Mouse (Mus musculus): ENCODE measurements around the gene Elovl5. TPM values are rescaled to one million over a fixed set of nuclear protein-coding genes. Genes with fewer than 3 reads are reported as not detected.

The Elovl5 gene
- polyA plus RNA-seq (2014; fragmentation: Nextera tagmentation; extraction: Ambion mirVana) = 80.3 and 86.7 TPM in 2 replicates

- no peaks in the 10 kb centered on the region for H3K36me3 ChIP-seq (ENCODE audit: control insufficient read depth, insufficient read depth, low read length)
- peak within 1 kb of the TSS; percentile 79 to 87 for H3K27ac ChIP-seq (replicated peaks in 1 of 2; ENCODE audit: control insufficient read depth in 1 of 2, insufficient read depth in 1 of 2, low read depth in 2 of 2, low read length in 2 of 2)
- H3K9me3 ChIP-seq (ENCODE audit: control insufficient read depth, low read length) = no peaks in the 10 kb centered on the region
- H3K9ac ChIP-seq (ENCODE audit: low read length) = peak within 1 kb of the TSS; percentile 85
- peak within 1 kb of the TSS; percentile 80 for H3K4me2 ChIP-seq (ENCODE audit: low read length)
- WGBS = under 1% methylated on average over 42 of the region's 42 CpGs
- peak; percentile 89 for ATAC-seq (ENCODE audit: insufficient number of reproducible peaks, insufficient read depth, low FRiP score, low read depth)
- H3K4me3 ChIP-seq (ENCODE audit: control insufficient read depth in 1 of 2, insufficient read depth in 1 of 2, low read depth in 1 of 2, low read length in 2 of 2) = peak within 1 kb of the TSS; percentile 74 to 89
- H3K4me1 ChIP-seq (ENCODE audit: control insufficient read depth in 2 of 2, insufficient read depth in 2 of 2, low read length in 2 of 2) = peaks cover 8 to 28% of the 10 kb centered on the region in 2 experiments
- no peaks in the 10 kb centered on the region for H3K27me3 ChIP-seq (ENCODE audit: control insufficient read depth, insufficient read depth, low read length)
Measured at GRCm38 (mm10) chr9:77917074-77917621, at the start of gene Elovl5. Elovl5 (plus strand) TSS chr9:77917364.

GRCm38 (mm10) chr9:77891501-77891900 is 25.7 kb upstream of the Elovl5 start:
- H3K9ac ChIP-seq (ENCODE audit: low read length) = no peak overlapping the region
- 72% methylated on average over 4 of the region's 4 CpGs for WGBS
- H3K36me3 ChIP-seq (ENCODE audit: control insufficient read depth, insufficient read depth, low read length) = no peaks in the 10 kb centered on the region
- H3K4me3 ChIP-seq (ENCODE audit: control insufficient read depth in 1 of 2, insufficient read depth in 1 of 2, low read depth in 1 of 2, low read length in 2 of 2) = no peak overlapping the region
- no peaks in the 10 kb centered on the region for H3K9me3 ChIP-seq (ENCODE audit: control insufficient read depth, low read length)
- H3K27ac ChIP-seq (replicated peaks in 1 of 2; ENCODE audit: control insufficient read depth in 1 of 2, insufficient read depth in 1 of 2, low read depth in 2 of 2, low read length in 2 of 2) = no peak overlapping the region
- H3K4me2 ChIP-seq (ENCODE audit: low read length) = no peak overlapping the region
- H3K27me3 ChIP-seq (ENCODE audit: control insufficient read depth, insufficient read depth, low read length) = no peaks in the 10 kb centered on the region
- ATAC-seq (ENCODE audit: insufficient number of reproducible peaks, insufficient read depth, low FRiP score, low read depth) = no peak
- no peaks in the 10 kb centered on the region for H3K4me1 ChIP-seq (ENCODE audit: control insufficient read depth in 2 of 2, insufficient read depth in 2 of 2, low read length in 2 of 2)

- H3K27ac ChIP-seq (replicated peaks in 1 of 2; ENCODE audit: control insufficient read depth in 1 of 2, insufficient read depth in 1 of 2, low read depth in 2 of 2, low read length in 2 of 2) = no peak overlapping the region
- no peak overlapping the region for H3K9ac ChIP-seq (ENCODE audit: low read length)
- no peaks in the 10 kb centered on the region for H3K4me1 ChIP-seq (ENCODE audit: control insufficient read depth in 2 of 2, insufficient read depth in 2 of 2, low read length in 2 of 2)
- no peak overlapping the region for H3K4me3 ChIP-seq (ENCODE audit: control insufficient read depth in 1 of 2, insufficient read depth in 1 of 2, low read depth in 1 of 2, low read length in 2 of 2)
- H3K27me3 ChIP-seq (ENCODE audit: control insufficient read depth, insufficient read depth, low read length) = no peaks in the 10 kb centered on the region
- no peaks in the 10 kb centered on the region for H3K36me3 ChIP-seq (ENCODE audit: control insufficient read depth, insufficient read depth, low read length)
- H3K4me2 ChIP-seq (ENCODE audit: low read length) = no peak overlapping the region
- no peaks in the 10 kb centered on the region for H3K9me3 ChIP-seq (ENCODE audit: control insufficient read depth, low read length)
- ATAC-seq (ENCODE audit: insufficient number of reproducible peaks, insufficient read depth, low FRiP score, low read depth) = no peak
- WGBS = 64% methylated on average over 7 of the region's 7 CpGs
Measured at GRCm38 (mm10) chr9:77898551-77898950, 18.6 kb upstream of the Elovl5 start.

GRCm38 (mm10) chr9:77904133-77904532 is 13.0 kb upstream of the Elovl5 start:
- Histone ChIP-seq H3K4me3 (ENCODE audit: control insufficient read depth in 1 of 2, insufficient read depth in 1 of 2, low read depth in 1 of 2, low read length in 2 of 2) (no peak overlapping the region), H3K9ac (ENCODE audit: low read length) (no peak overlapping the region), H3K27ac (replicated peaks in 1 of 2; ENCODE audit: control insufficient read depth in 1 of 2, insufficient read depth in 1 of 2, low read depth in 2 of 2, low read length in 2 of 2) (no peak overlapping the region), H3K4me2 (ENCODE audit: low read length) (no peak overlapping the region), H3K36me3 (ENCODE audit: control insufficient read depth, insufficient read depth, low read length) (no peaks in the 10 kb centered on the region), H3K9me3 (ENCODE audit: control insufficient read depth, low read length) (no peaks in the 10 kb centered on the region), H3K4me1 (ENCODE audit: control insufficient read depth in 2 of 2, insufficient read depth in 2 of 2, low read length in 2 of 2) (no peaks in the 10 kb centered on the region), H3K27me3 (ENCODE audit: control insufficient read depth, insufficient read depth, low read length) (no peaks in the 10 kb centered on the region)
- 87% methylated on average over 2 of the region's 2 CpGs for WGBS
- ATAC-seq (ENCODE audit: insufficient number of reproducible peaks, insufficient read depth, low FRiP score, low read depth) = no peak

- peak overlapping the region; percentile 86 for H3K9ac ChIP-seq (ENCODE audit: low read length)
- H3K4me2 ChIP-seq (ENCODE audit: low read length) = peak overlapping the region; percentile 67
- no peaks in the 10 kb centered on the region for H3K36me3 ChIP-seq (ENCODE audit: control insufficient read depth, insufficient read depth, low read length)
- H3K27ac ChIP-seq (replicated peaks in 1 of 2; ENCODE audit: control insufficient read depth in 1 of 2, insufficient read depth in 1 of 2, low read depth in 2 of 2, low read length in 2 of 2) = peak overlapping the region; percentile 54 to 95
- peaks cover 9 to 19% of the 10 kb centered on the region in 2 experiments for H3K4me1 ChIP-seq (ENCODE audit: control insufficient read depth in 2 of 2, insufficient read depth in 2 of 2, low read length in 2 of 2)
- H3K9me3 ChIP-seq (ENCODE audit: control insufficient read depth, low read length) = no peaks in the 10 kb centered on the region
- peak overlapping the region; percentile 78 for H3K4me3 ChIP-seq (ENCODE audit: control insufficient read depth in 1 of 2, insufficient read depth in 1 of 2, low read depth in 1 of 2, low read length in 2 of 2)
- ATAC-seq (ENCODE audit: insufficient number of reproducible peaks, insufficient read depth, low FRiP score, low read depth) = no peak
- no peaks in the 10 kb centered on the region for H3K27me3 ChIP-seq (ENCODE audit: control insufficient read depth, insufficient read depth, low read length)
- 36% methylated on average over 10 of the region's 10 CpGs for WGBS
Measured at GRCm38 (mm10) chr9:77909572-77910269, 7.4 kb upstream of the Elovl5 start.

- Histone ChIP-seq H3K4me2 (ENCODE audit: low read length) (peak overlapping the region; percentile 67), H3K4me3 (ENCODE audit: control insufficient read depth in 1 of 2, insufficient read depth in 1 of 2, low read depth in 1 of 2, low read length in 2 of 2) (peak overlapping the region; percentile 78), H3K36me3 (ENCODE audit: control insufficient read depth, insufficient read depth, low read length) (no peaks in the 10 kb centered on the region), H3K4me1 (ENCODE audit: control insufficient read depth in 2 of 2, insufficient read depth in 2 of 2, low read length in 2 of 2) (peaks cover 9 to 19% of the 10 kb centered on the region in 2 experiments), H3K9me3 (ENCODE audit: control insufficient read depth, low read length) (no peaks in the 10 kb centered on the region), H3K9ac (ENCODE audit: low read length) (peak overlapping the region; percentile 86), H3K27me3 (ENCODE audit: control insufficient read depth, insufficient read depth, low read length) (no peaks in the 10 kb centered on the region), H3K27ac (replicated peaks in 1 of 2; ENCODE audit: control insufficient read depth in 1 of 2, insufficient read depth in 1 of 2, low read depth in 2 of 2, low read length in 2 of 2) (peak overlapping the region; percentile 93 to 95)
- WGBS = under 1% methylated on average over 67 of the region's 68 CpGs
- ATAC-seq (ENCODE audit: insufficient number of reproducible peaks, insufficient read depth, low FRiP score, low read depth) = peak; percentile 98
Measured at GRCm38 (mm10) chr9:77910270-77911240, 6.6 kb upstream of the Elovl5 start.

GRCm38 (mm10) chr9:77911508-77912229 is 5.5 kb upstream of the Elovl5 start:
- Histone ChIP-seq H3K9me3 (ENCODE audit: control insufficient read depth, low read length) (no peaks in the 10 kb centered on the region), H3K27me3 (ENCODE audit: control insufficient read depth, insufficient read depth, low read length) (no peaks in the 10 kb centered on the region), H3K4me2 (ENCODE audit: low read length) (peak overlapping the region; percentile 67), H3K4me1 (ENCODE audit: control insufficient read depth in 2 of 2, insufficient read depth in 2 of 2, low read length in 2 of 2) (peaks cover 9 to 19% of the 10 kb centered on the region in 2 experiments), H3K4me3 (ENCODE audit: control insufficient read depth in 1 of 2, insufficient read depth in 1 of 2, low read depth in 1 of 2, low read length in 2 of 2) (peak overlapping the region; percentile 78; a peak in 3 of 4 replicates), H3K36me3 (ENCODE audit: control insufficient read depth, insufficient read depth, low read length) (no peaks in the 10 kb centered on the region), H3K27ac (replicated peaks in 1 of 2; ENCODE audit: control insufficient read depth in 1 of 2, insufficient read depth in 1 of 2, low read depth in 2 of 2, low read length in 2 of 2) (peak overlapping the region; percentile 93 to 95; a peak in 3 of 4 replicates), H3K9ac (ENCODE audit: low read length) (peak overlapping the region; percentile 86)
- no peak for ATAC-seq (ENCODE audit: insufficient number of reproducible peaks, insufficient read depth, low FRiP score, low read depth)
- 40% methylated on average over 7 of the region's 7 CpGs for WGBS
